Mouse (Mus musculus): ENCODE results near the gene Ppef2.

DNA sequence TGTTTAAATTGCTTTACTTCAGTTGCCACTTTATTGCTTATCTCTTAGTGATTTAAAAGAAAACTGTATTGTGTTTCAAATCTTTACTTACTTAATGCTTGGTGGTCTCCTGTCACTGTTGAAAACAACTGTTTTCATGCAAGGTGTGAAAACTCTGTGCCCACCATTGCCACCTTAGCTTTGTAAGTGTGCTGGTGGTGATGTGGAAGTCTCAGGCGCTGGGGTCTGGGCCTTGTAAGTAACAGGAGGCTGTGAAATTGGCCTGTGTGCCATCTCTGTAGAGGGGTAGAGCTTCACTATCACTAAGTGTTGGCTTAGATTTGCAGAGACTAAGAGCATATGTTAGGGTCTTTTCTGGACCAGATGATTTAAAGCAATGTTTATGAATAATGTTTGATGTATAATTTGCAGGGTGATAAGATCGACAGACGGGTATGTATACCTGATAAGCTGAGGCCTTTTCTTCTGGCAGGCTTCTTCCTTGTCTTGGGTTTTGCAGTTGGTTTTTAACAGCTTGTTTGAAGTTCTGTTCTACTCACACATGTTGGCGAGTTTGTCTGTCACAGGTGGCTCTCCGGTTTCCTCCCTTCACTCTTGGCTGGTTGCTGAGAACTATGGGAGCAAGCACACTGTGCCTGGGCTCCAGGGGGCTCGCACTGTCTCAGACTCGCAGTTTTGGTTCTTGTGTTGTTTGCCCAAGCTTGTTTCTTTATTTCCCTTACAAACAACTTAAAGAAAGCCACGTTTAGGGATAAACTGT lies 72.8 kb downstream of the Ppef2 start:
- TF ChIP-seq CTCF (IDR thresholded peaks at IDR 0.05; ENCODE audit: borderline replicate concordance, insufficient read depth, low read depth, low read length) (no peak), POLR2A (IDR thresholded peaks at IDR 0.05; ENCODE audit: borderline replicate concordance, insufficient read depth, low read length) (no peak)

All from cerebellum, adult 2 months (tissue).